Mouse (Mus musculus): ENCODE measurements at regions not wholly inside any gene's neighbourhood (a gene's known extent, or its start where the extent isn't known, plus 50 kb on each side); places are given as distances from the start of the nearest gene placed in this dataset.

DNA sequence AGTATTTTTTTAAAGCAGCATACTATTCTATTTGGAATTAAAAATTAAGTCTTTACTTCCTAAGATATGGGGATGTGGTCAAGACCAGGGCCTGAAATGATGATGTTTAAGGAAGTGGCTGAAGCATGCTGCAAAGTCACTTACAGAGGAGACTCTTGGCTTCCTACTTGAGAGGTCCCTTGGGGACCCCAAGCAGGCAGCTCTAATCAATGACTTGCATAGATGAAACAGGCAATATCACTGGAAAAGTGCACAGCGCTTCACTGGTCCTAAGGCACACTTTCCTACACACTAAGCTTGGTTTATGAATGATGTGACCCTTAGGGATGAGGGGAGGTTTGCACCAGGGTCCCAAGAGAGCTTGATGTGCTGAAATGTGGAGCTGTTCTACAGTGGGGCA lies 99.2 kb upstream of the Irs2 start:
- Histone ChIP-seq H3K27me3 (ENCODE audit: insufficient read depth, poor library complexity, severe bottlenecking) (no peaks in the 10 kb centered on the region), H3K27ac (no peak overlapping the region), H3K4me1 (no peaks in the 10 kb centered on the region), H3K9me3 (no peaks in the 10 kb centered on the region), H3K36me3 (no peaks in the 10 kb centered on the region), H3K4me3 (no peak overlapping the region)
- WGBS = 83% methylated on average over 1 of the region's 1 CpGs
- DNase-seq (ENCODE audit: low spot score) = no peak

DNA sequence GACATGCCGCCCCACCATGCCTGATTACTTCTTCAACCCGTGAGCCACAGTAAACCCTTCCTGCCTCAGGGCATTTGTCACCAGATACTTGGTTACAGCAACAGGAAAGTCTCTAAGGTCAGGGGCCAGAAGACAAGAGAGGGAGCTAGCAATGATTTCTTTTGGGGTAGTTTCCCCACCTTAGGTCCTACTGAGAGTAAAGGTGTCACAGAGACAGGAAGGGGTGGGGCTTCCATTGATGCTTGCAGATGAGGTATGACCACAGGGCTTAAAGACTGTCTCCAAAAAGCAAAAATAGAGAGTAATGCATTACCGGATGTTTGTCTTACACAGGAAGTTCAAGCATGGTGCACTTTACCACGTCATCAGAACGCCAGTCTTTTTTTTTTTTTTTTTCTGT lies 98.8 kb upstream of the Irs2 start:
- Histone ChIP-seq H3K4me3 (no peak overlapping the region), H3K4me1 (no peaks in the 10 kb centered on the region), H3K36me3 (no peaks in the 10 kb centered on the region), H3K27me3 (ENCODE audit: insufficient read depth, poor library complexity, severe bottlenecking) (no peaks in the 10 kb centered on the region), H3K9me3 (no peaks in the 10 kb centered on the region), H3K27ac (no peak overlapping the region)
- no peak for DNase-seq (ENCODE audit: low spot score)
- 81% methylated on average over 5 of the region's 5 CpGs for WGBS

DNA sequence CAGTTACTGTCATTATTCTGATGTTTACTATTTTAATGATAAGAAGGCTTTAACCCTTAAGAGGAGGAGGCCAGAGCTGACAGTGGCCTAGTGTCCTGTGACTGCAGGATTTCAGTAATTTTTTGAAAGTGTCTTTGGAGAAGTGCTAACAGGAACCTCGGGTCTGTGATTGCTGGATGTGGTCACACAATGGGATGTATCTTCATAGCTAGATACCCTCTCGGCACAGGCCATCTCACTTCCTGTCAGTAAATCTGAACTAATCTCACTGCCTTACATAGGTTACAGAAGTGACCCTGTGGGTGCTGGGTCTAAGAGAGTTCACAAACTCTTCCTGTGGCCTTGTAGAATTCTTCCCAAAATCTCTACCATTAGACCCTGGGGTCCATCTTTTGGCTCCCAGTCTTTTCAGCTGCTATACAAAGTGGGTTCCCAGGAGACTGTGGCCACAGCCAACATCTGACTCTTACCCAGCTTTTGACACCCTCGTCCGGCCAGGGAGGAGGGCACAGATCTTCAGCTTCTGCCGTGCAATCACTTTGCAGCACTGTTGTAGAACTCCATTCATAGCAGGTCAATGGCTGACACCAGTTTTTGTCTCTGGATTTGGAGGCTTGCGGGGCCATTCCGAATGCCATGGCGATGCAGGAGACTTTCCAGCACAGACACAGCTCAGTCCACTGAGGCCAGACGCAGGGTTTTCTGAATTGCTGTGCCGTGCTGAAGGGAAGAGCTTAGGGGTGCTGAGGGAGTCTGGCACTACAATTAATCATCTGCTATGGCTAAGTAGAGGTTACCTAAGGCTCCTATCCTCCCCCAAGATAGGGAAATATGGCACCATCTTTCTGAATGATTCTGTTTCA lies 95.7 kb upstream of the Irs2 start:
- Histone ChIP-seq H3K36me3 (no peaks in the 10 kb centered on the region), H3K27ac (no peak overlapping the region), H3K9me3 (no peaks in the 10 kb centered on the region), H3K4me3 (no peak overlapping the region), H3K27me3 (ENCODE audit: insufficient read depth, poor library complexity, severe bottlenecking) (no peaks in the 10 kb centered on the region), H3K4me1 (no peaks in the 10 kb centered on the region)
- WGBS = 82% methylated on average over 10 of the region's 10 CpGs
- DNase-seq (ENCODE audit: low spot score) = no peak

DNA sequence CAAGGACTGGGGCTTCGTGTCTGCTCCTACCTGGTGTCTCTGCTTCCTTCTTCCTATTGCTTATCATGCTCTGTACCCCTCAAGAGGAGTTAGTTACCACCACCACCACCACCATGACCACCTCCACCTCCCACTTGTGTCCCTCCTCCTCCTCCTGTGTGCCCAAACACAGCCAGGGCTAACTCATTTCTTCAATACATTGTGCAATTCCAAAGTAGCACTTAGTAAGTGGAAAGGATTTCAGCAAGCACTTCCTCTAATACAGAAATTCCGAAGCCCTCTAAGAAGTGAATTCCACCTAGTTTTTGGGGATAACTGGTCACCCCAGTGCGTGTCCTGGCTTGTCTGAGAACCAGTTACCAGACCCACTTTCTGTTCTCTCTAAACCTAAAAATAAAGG lies 92.1 kb upstream of the Irs2 start:
- DNase-seq (ENCODE audit: low spot score) = no peak
- no peaks in the 10 kb centered on the region for H3K36me3 ChIP-seq
- H3K27ac ChIP-seq = no peak overlapping the region
- no peaks in the 10 kb centered on the region for H3K9me3 ChIP-seq
- no peak overlapping the region for H3K4me3 ChIP-seq
- 83% methylated on average over 3 of the region's 3 CpGs for WGBS
- H3K4me1 ChIP-seq = peaks cover 7% of the 10 kb centered on the region; the same call in 1 of the 2 replicates
- 0 out of 2 replicates have a peak, but pooled peaks cover 9% of the 10 kb centered on the region for H3K27me3 ChIP-seq (ENCODE audit: insufficient read depth, poor library complexity, severe bottlenecking)

DNA sequence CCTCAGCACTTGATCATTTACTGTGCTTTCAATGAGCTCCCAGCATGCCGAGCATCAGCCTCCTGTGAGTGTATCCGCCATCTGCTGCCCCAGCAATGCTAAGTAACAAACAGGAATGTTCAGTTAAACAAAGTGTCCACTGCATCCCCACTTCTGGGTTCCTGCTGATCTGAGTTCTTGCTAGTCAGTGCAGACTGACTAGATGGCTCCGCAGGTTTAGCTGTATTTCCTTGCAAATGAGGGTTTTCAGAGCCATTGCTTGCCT lies 91.3 kb upstream of the Irs2 start:
- Histone ChIP-seq H3K9me3 (no peaks in the 10 kb centered on the region), H3K36me3 (no peaks in the 10 kb centered on the region), H3K4me1 (peaks cover 7% of the 10 kb centered on the region; the same call in 1 of the 2 replicates), H3K27me3 (ENCODE audit: insufficient read depth, poor library complexity, severe bottlenecking) (0 out of 2 replicates have a peak, but pooled peaks cover 9% of the 10 kb centered on the region), H3K27ac (no peak overlapping the region), H3K4me3 (no peak overlapping the region)
- DNase-seq (ENCODE audit: low spot score) = no peak
- WGBS = 79% methylated on average over 3 of the region's 3 CpGs

DNA sequence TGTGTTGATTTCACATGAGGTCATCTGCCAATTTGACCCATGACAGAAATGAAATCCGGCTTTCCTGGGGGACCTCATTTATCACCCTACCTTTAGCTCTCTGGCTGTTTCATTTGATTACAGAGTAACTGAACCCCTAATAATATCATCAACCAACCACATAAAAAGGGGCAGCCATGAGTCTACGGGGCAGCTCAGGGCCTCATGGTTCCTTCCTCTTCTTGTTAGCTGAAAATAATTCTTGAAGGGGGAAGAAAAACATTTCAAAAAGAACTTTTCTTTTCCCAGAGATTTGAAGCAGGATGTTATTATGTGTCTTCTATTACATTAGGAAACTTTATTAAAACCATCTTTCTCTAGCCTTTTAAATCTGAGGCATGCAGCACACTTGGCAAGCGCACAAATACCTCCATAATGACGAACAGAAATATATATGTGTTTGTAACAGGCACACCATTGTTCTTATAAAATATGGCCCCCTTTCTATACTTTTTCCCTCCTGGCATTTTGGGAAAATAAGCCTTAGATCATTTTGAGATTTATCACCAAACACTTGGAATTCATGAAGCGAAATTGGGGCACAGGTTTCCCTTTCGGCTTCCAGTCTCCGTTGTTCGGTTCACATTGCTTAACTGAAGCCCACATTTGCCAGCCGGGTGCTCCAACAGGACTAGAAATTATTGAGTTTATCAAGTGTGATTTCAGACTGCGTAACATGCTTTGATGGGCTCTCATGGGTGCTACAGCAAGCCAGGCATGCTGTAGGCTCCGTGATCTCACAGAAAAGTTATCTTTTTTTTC lies 90.7 kb upstream of the Irs2 start:
- Histone ChIP-seq H3K4me3 (no peak overlapping the region), H3K9me3 (no peaks in the 10 kb centered on the region), H3K36me3 (no peaks in the 10 kb centered on the region), H3K27ac (0 out of 2 replicates have a peak overlapping the region, but pooled peaks have one; percentile 33), H3K27me3 (ENCODE audit: insufficient read depth, poor library complexity, severe bottlenecking) (0 out of 2 replicates have a peak, but pooled peaks cover 9% of the 10 kb centered on the region), H3K4me1 (peaks cover 7% of the 10 kb centered on the region; the same call in 1 of the 2 replicates)
- 86% methylated on average over 11 of the region's 11 CpGs for WGBS
- DNase-seq (ENCODE audit: low spot score) = no peak

DNA sequence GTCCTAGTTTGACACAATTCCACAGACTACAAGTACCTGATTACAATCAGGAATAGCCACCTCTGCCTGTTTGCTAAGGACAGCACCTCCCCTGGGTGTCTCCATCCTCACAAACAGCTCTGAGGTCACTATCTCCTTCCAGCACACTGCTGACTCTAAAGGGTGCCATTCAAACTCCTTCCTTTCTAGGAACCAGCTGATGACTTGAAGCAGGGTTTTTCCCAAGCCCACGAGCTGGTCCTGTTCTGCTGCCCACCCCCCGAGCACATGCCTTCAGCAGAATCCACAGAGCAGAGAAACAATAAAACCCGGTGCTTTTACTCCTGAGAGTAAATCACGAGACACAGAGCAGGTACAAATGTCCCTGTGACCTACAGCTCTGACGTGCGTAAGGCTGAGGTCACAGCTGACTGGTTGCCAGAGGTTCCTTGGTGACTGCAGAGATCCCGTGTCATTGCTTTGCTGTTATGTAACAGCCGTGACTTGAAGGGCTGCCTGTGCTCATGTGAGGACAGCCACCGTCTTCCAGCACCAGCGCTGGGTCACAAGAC lies 90.0 kb upstream of the Irs2 start:
- Histone ChIP-seq H3K27ac (peak overlapping the region; percentile 33; the same call in 1 of the 2 replicates), H3K36me3 (no peaks in the 10 kb centered on the region)

DNA sequence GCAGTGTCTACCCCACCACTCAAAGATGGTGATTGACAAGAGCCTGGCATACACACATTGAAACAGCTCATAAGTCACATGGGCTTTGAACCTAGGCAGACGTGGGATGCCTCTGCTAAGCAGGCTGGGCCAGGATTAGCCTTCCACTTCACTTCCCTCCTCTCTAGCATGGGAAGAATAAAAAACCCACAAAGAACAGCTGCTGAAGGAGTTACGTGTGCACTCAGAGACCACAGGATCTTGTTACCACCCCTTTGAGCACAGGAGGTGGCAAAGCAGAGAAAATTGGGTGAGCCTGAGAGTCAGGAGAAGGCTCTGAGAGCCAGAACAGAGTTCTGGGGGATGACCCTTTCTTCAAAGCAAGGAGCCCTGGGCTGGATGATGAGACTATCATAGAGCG lies 89.6 kb upstream of the Irs2 start:
- Histone ChIP-seq H3K9me3 (no peaks in the 10 kb centered on the region), H3K4me3 (no peak overlapping the region), H3K4me1 (peaks cover 7% of the 10 kb centered on the region; the same call in 1 of the 2 replicates), H3K36me3 (no peaks in the 10 kb centered on the region), H3K27me3 (ENCODE audit: insufficient read depth, poor library complexity, severe bottlenecking) (0 out of 2 replicates have a peak, but pooled peaks cover 9% of the 10 kb centered on the region), H3K27ac (peak overlapping the region; percentile 33; the same call in 1 of the 2 replicates)
- WGBS = 71% methylated on average over 3 of the region's 3 CpGs
- no peak for DNase-seq (ENCODE audit: low spot score)

More for the DNA sequence above, 90.0 kb upstream of the Irs2 start:
- no peak for DNase-seq (ENCODE audit: low spot score)
- Histone ChIP-seq H3K4me1 (peaks cover 7% of the 10 kb centered on the region; the same call in 1 of the 2 replicates), H3K27me3 (ENCODE audit: insufficient read depth, poor library complexity, severe bottlenecking) (0 out of 2 replicates have a peak, but pooled peaks cover 9% of the 10 kb centered on the region), H3K4me3 (no peak overlapping the region), H3K9me3 (no peaks in the 10 kb centered on the region)
- WGBS = 58% methylated on average over 10 of the region's 10 CpGs

DNA sequence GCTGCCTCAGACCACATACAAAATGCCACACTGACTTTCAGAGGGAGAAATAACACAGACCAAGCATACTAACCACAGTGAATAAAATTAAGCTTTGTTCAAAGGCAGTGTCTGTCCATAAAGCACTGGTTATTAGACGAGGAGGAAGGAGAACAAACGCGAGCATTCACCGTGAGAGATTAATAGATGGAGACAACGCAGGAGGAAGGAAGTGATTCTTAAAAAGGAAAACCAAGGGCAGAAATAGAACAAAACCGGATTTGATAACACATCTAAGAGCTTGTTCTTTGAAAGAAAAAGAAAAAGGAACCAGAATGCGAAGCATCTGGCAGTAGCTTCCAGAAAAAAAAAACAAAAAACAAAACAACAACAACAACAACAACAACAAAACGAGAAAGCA lies 86.3 kb upstream of the Irs2 start:
- Histone ChIP-seq H3K4me1 (peaks cover 11% of the 10 kb centered on the region; the same call in 1 of the 2 replicates), H3K27ac (no peak overlapping the region), H3K36me3 (no peaks in the 10 kb centered on the region), H3K4me3 (no peak overlapping the region), H3K9me3 (no peaks in the 10 kb centered on the region), H3K27me3 (ENCODE audit: insufficient read depth, poor library complexity, severe bottlenecking) (peaks cover 19% of the 10 kb centered on the region)
- WGBS = 67% methylated on average over 8 of the region's 8 CpGs
- DNase-seq (ENCODE audit: low spot score) = no peak

DNA sequence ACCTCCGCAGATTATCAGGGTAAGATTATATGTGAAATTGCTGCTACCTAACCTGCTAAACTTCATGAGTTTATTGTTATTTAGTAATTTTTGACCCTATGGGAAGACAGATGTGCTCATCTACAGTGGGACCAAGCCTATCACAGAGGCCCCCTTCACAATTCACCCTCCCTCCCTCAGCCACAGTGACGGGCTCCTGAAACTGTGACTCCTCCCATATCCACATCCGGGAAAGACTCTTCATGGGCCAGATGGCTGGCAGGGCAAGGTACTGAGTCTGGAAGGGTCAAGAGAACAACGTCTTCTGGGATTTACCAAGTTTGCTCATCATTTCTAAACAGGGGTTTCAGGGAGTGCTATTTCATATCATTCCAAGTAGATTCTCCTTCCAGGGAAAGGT lies 84.1 kb upstream of the Irs2 start:
- no peaks in the 10 kb centered on the region for H3K36me3 ChIP-seq
- peak; percentile 83 for DNase-seq (ENCODE audit: low spot score)
- H3K4me1 ChIP-seq = 0 out of 2 replicates have a peak, but pooled peaks cover 7% of the 10 kb centered on the region
- no peak overlapping the region for H3K4me3 ChIP-seq
- 32% methylated on average over 4 of the region's 4 CpGs for WGBS
- peaks cover 16% of the 10 kb centered on the region for H3K27me3 ChIP-seq (ENCODE audit: insufficient read depth, poor library complexity, severe bottlenecking)
- H3K9me3 ChIP-seq = no peaks in the 10 kb centered on the region
- peak overlapping the region; percentile 59; the same call in 1 of the 2 replicates for H3K27ac ChIP-seq

DNA sequence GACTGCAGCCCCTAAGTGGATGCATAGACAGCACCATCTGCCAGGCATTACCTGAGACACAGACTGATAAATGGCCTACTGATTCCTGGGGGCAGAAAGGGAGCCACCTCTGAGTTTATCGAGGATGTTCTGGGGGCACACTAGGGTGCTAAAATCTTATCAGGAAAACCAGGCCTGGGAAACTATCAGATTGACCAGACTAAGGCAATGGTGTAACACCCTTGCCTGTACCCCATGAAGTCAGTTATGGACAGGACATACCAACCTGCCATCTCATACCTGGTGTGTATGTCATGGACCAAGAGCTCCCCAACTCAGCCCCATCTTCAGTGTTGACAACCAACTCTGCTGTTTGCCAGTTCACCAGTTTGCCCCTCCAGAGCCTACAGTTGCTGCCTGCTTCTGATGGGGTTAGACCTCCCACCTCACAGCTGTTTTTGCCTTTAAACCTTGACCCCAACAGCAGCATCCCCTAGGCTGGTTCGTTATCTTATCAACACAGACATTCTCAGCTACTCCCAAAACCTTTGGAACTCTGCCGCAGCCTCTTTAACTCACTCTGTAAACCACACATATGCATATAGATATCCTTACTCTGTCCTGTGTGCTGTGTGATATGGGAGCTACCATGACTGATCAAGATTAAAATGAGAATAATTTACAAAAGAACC lies 83.6 kb upstream of the Irs2 start:
- Histone ChIP-seq H3K27me3 (ENCODE audit: insufficient read depth, poor library complexity, severe bottlenecking) (peaks cover 16% of the 10 kb centered on the region), H3K27ac (peak overlapping the region; percentile 62), H3K36me3 (no peaks in the 10 kb centered on the region), H3K4me1 (0 out of 2 replicates have a peak, but pooled peaks cover 7% of the 10 kb centered on the region), H3K4me3 (no peak overlapping the region), H3K9me3 (no peaks in the 10 kb centered on the region)
- 17% methylated on average over 3 of the region's 3 CpGs for whole genome bisulfite sequencing
- DNase-seq (ENCODE audit: low spot score) = peak; percentile 91

DNA sequence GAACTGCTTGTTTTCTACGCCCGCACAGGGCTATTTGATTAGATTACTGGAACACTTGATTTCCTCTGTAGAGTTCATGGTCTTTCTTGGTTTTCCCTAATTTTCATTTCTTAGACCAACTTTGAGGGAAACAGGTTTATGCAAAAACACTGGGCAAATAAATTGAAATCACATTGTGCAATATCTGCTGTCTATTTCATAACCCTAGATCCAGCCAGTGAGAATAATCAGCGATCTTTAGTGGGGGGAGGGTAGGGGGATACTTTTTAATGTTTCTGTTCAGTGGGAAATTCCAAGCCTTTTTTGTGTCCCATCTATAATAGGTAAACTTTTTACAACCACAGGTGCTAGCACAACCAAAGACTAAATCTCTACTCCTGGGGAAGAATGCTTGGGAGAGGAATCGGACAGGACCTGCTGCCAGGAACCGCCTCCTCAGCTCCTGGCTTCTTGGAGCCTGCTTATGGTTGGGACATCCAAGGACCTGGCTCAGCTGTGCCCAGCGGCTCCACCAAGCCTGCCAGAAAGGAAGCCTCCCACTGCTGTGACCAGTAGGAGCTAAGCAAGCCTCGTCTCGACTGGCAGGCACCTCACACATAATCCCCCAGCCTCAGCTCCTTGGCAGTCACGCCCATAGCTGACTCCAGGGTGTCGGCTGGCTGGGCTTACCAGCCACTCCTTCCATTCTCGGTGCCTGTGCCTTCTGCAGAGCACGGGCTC lies 80.8 kb upstream of the Irs2 start:
- Histone ChIP-seq H3K27me3 (ENCODE audit: insufficient read depth, poor library complexity, severe bottlenecking) (peaks cover 13% of the 10 kb centered on the region), H3K4me1 (0 out of 2 replicates have a peak, but pooled peaks cover 13% of the 10 kb centered on the region), H3K9me3 (no peaks in the 10 kb centered on the region), H3K27ac (0 out of 2 replicates have a peak overlapping the region, but pooled peaks have one; percentile 42), H3K4me3 (no peak overlapping the region), H3K36me3 (no peaks in the 10 kb centered on the region)
- no peak for DNase-seq (ENCODE audit: low spot score)
- WGBS = 38% methylated on average over 12 of the region's 12 CpGs

All from heart, embryonic 10.5 days (tissue).